Mouse (Mus musculus) small intestine, adult 2 months (tissue): Measurements from ENCODE around the gene Mpp4. TPM values are rescaled to one million over a fixed set of nuclear protein-coding genes. Genes with fewer than 3 reads are reported as not detected.
A peak's percentile ranks its signal among the peaks of the same experiment; 100 is the strongest.

Source experiments
- H3K27ac ChIP-seq: fragments of 200-500 bp; 2 replicates; pipeline ENCODE4 v1.5.1; 2012; ENCODE audit warnings: low read depth, low read length, control low read depth, inconsistent platforms; ENCODE audit not compliant: insufficient read depth
- H3K27me3 ChIP-seq: fragments of 200-500 bp; 2 replicates; pipeline ENCODE4 v1.6.1; 2012; ENCODE audit warnings: mild to moderate bottlenecking, moderate library complexity, low read length, inconsistent platforms; ENCODE audit not compliant: control insufficient read depth, insufficient read depth
- H3K36me3 ChIP-seq: fragments of 200-500 bp; 2 replicates; pipeline ENCODE4 v1.6.1; 2012; ENCODE audit warnings: mild to moderate bottlenecking, low read length, control low read depth, inconsistent platforms; ENCODE audit not compliant: control insufficient read depth, insufficient read depth
- H3K4me1 ChIP-seq: fragments of 200-500 bp; 2 replicates; pipeline ENCODE4 v1.6.1; 2012; ENCODE audit warnings: low read length, inconsistent platforms, mixed read lengths; ENCODE audit not compliant: control insufficient read depth, insufficient read depth, insufficient read length
- H3K4me3 ChIP-seq: fragments of 200-500 bp; 2 replicates; pipeline ENCODE4 v1.5.1; 2012; ENCODE audit warnings: low read depth, mild to moderate bottlenecking, control low read depth, inconsistent platforms, low read length, moderate library complexity
- CTCF ChIP-seq: fragments of 200-500 bp; IDR thresholded peaks from 2 replicates; pipeline ENCODE4 v1.5.1; 2012; ENCODE audit warnings: low read depth, mild to moderate bottlenecking, control low read depth, inconsistent platforms, low read length, moderate library complexity, mixed read lengths; ENCODE audit not compliant: insufficient replicate concordance, insufficient read length; ENCODE audit errors: extremely low read depth
- POLR2A ChIP-seq: fragments of 200-500 bp; IDR thresholded peaks from 2 replicates; pipeline ENCODE4 v1.6.1; 2012; ENCODE audit warnings: low read depth, mild to moderate bottlenecking, control low read depth, inconsistent platforms, low read length, moderate library complexity
- WGBS: fragments of 180-500 bp; shearing (Covaris S2); methylation state at CpG from one replicate; pipeline ENCODE4 v1.1.7; 2018; 5-methylcytosine and 5-hydroxymethylcytosine counted together
- polyA plus RNA-seq: library from polyadenylated mRNA; depleted of rRNA; stranded (reverse); fragments of >200 nt; gene quantifications from 2 replicates; pipeline ENCODE4 v1.2.3, GENCODE M21; 2012

Gene Mpp4
- polyA plus RNA-seq, 1 experiment = 2.9 TPM

- peak overlapping the region; percentile 20; the same call in 1 of the 2 replicates for H3K27ac ChIP-seq
- no peak overlapping the region for H3K4me3 ChIP-seq
- 60% methylated on average over 1 of the region's 1 CpGs for whole genome bisulfite sequencing
- peaks cover 5% of the 10 kb centered on the region; the same call in 1 of the 2 replicates for H3K4me1 ChIP-seq
- no peak for TF ChIP-seq CTCF
- TF ChIP-seq POLR2A = no peak
- H3K36me3 ChIP-seq = peaks cover 34% of the 10 kb centered on the region
- no peaks in the 10 kb centered on the region for H3K27me3 ChIP-seq
Observed at GRCm38 (mm10) chr1:59201561-59201960, 38.4 kb upstream of the Mpp4 start.

DNA sequence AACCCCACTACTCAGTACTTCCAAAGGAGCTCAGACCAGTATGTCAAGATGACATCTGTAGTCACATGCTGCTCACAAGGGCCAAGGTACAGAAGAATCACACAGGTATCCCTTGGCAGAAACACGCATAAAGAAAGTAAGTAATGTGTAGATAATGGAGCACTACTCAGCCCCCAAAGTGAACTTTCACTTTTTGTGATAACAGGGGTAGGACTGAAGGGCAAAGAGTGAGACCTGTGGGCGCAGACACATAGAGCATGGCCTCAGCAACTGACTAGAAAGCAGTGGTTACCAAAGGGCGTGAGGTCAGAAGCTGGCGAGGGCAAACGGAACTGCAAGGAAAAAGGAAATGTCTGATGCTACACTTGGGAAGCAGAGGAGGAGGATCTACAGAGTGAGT, 37.8 kb upstream of the Mpp4 start:
- Histone ChIP-seq H3K36me3 (peaks cover 34% of the 10 kb centered on the region), H3K27ac (peak overlapping the region; percentile 76; the same call in 1 of the 2 replicates), H3K4me1 (peaks cover 5% of the 10 kb centered on the region; the same call in 1 of the 2 replicates), H3K27me3 (no peaks in the 10 kb centered on the region), H3K4me3 (no peak overlapping the region)
- no peak for TF ChIP-seq POLR2A
- TF ChIP-seq CTCF = no peak
- 42% methylated on average over 5 of the region's 5 CpGs for WGBS

- H3K27ac ChIP-seq = no peak overlapping the region
- 29% methylated on average over 6 of the region's 6 CpGs for WGBS
- TF ChIP-seq CTCF (no peak), POLR2A (no peak)
- peaks cover 10% of the 10 kb centered on the region; the same call in 1 of the 2 replicates for H3K4me1 ChIP-seq
- no peak overlapping the region for H3K4me3 ChIP-seq
- H3K27me3 ChIP-seq = no peaks in the 10 kb centered on the region
- H3K36me3 ChIP-seq = peaks cover 40% of the 10 kb centered on the region
Observed at GRCm38 (mm10) chr1:59194979-59195378, 31.8 kb upstream of the Mpp4 start.

DNA sequence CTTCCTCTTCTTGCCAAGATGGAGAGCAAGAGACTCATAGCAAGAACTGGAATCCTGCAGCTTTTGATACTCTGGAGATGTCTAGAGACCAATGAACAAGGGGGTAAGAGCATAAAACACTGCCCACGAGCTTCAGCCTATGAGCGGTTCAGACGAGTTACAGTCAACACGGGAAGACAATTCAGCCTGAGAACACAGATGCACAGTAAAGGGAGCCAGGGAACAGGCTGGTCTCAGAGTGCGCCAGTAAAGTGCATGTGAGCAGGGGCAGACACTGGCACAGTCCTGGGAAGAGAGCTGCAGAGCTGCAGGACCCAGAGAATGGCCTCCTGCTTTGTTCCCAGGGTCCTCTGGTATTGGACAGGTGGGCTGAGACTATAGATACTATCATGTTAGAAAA, 24.6 kb upstream of the Mpp4 start:
- Histone ChIP-seq H3K27me3 (no peaks in the 10 kb centered on the region), H3K4me1 (peaks cover 9% of the 10 kb centered on the region; the same call in 1 of the 2 replicates), H3K36me3 (peaks cover 28% of the 10 kb centered on the region), H3K4me3 (no peak overlapping the region), H3K27ac (no peak overlapping the region)
- TF ChIP-seq POLR2A (no peak), CTCF (no peak)
- 91% methylated on average over 5 of the region's 5 CpGs for WGBS

- H3K4me3 ChIP-seq = no peak overlapping the region
- TF ChIP-seq POLR2A (no peak), CTCF (no peak)
- 89% methylated on average over 10 of the region's 10 CpGs for WGBS
Observed at GRCm38 (mm10) chr1:59186317-59186716, 23.1 kb upstream of the Mpp4 start.

GRCm38 (mm10) chr1:59185410-59185809, 22.2 kb upstream of the Mpp4 start:
- TF ChIP-seq POLR2A (no peak), CTCF (no peak)
- H3K4me3 ChIP-seq = no peak overlapping the region
- peaks cover 30% of the 10 kb centered on the region for H3K36me3 ChIP-seq
- no peak overlapping the region for H3K27ac ChIP-seq
- H3K4me1 ChIP-seq = peaks cover 6% of the 10 kb centered on the region; the same call in 1 of the 2 replicates
- no peaks in the 10 kb centered on the region for H3K27me3 ChIP-seq
- 87% methylated on average over 9 of the region's 9 CpGs for WGBS

More at GRCm38 (mm10) chr1:59186317-59186716, 23.1 kb upstream of the Mpp4 start:
- no peak overlapping the region for H3K27ac ChIP-seq
- H3K4me1 ChIP-seq = peaks cover 9% of the 10 kb centered on the region; the same call in 1 of the 2 replicates
- no peaks in the 10 kb centered on the region for H3K27me3 ChIP-seq
- peaks cover 30% of the 10 kb centered on the region for H3K36me3 ChIP-seq

DNA sequence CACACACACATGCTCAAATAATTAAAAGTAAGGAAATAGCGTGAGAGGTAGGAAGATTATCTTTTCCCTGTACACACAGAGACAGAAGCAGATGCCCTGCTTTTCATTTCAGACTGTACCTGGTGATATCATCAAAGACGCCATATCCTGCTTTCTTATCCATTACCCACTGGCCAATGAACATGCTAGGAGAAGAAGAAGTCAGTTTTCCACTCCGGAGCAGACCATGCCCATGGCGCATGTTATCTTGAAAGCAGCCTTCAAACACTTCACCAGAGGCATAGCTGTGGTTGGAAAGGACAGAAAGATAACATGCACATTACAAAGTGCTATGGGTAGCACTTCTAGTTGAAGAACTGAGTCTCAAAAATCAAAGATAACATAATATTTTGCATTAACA, 19.9 kb upstream of the Mpp4 start:
- TF ChIP-seq CTCF (no peak), POLR2A (no peak)
- H3K27ac ChIP-seq = no peak overlapping the region
- no peaks in the 10 kb centered on the region for H3K27me3 ChIP-seq
- H3K4me1 ChIP-seq = no peaks in the 10 kb centered on the region
- no peak overlapping the region for H3K4me3 ChIP-seq
- WGBS = 94% methylated on average over 4 of the region's 4 CpGs
- H3K36me3 ChIP-seq = peaks cover 44% of the 10 kb centered on the region
